Mouse (Mus musculus) midbrain, embryonic 16.5 days (tissue): ENCODE data around the gene C1rb. TPM values are rescaled to one million over a fixed set of nuclear protein-coding genes. Genes with fewer than 3 reads are reported as not detected.

Experiments used
- ATAC-seq: fragments of 200-750 bp; cut with Nextera tagmentation; 2 replicates; pipeline ENCODE4 v1.8.0; 2017; ENCODE audit warnings: moderate TSS enrichment
- H3K27ac ChIP-seq: fragments of 300-500 bp; sonication (generic); 2 replicates; pipeline ENCODE4 v1.5.1; 2014; ENCODE audit warnings: mild to moderate bottlenecking, low read length, mixed read lengths
- H3K27me3 ChIP-seq: fragments of 300-500 bp; sonication (generic); 2 replicates; pipeline ENCODE4 v1.6.1; 2014; ENCODE audit warnings: low read depth, low read length, mixed read lengths; ENCODE audit not compliant: control insufficient read depth, insufficient read depth
- H3K36me3 ChIP-seq: fragments of 300-500 bp; sonication (generic); 2 replicates; pipeline ENCODE4 v1.6.1; 2014; ENCODE audit warnings: mild to moderate bottlenecking, low read length, moderate library complexity, mixed read lengths; ENCODE audit not compliant: control insufficient read depth, insufficient read depth
- H3K4me1 ChIP-seq: fragments of 300-500 bp; sonication (generic); 2 replicates; pipeline ENCODE4 v1.6.1; 2014; ENCODE audit warnings: mild to moderate bottlenecking, low read length, mixed read lengths; ENCODE audit not compliant: control insufficient read depth, insufficient read depth
- H3K4me2 ChIP-seq: fragments of 300-500 bp; sonication (generic); 2 replicates; pipeline ENCODE4 v1.6.1; 2014; ENCODE audit warnings: mild to moderate bottlenecking, low read length, mixed read lengths
- H3K4me3 ChIP-seq: fragments of 300-500 bp; sonication (generic); 2 replicates; pipeline ENCODE4 v1.5.1; 2014; ENCODE audit warnings: low read depth, mild to moderate bottlenecking, low read length, moderate library complexity, mixed read lengths
- H3K9ac ChIP-seq: fragments of 300-500 bp; sonication (generic); 2 replicates; pipeline ENCODE4 v1.6.1; 2014; ENCODE audit warnings: low read depth, low read length, mixed read lengths
- H3K9me3 ChIP-seq: fragments of 300-500 bp; sonication (generic); replicated peaks from 2 replicates; pipeline ENCODE4 v1.6.1; 2014; ENCODE audit warnings: mild to moderate bottlenecking, low read length, mixed read lengths; ENCODE audit not compliant: control insufficient read depth, poor library complexity, severe bottlenecking
- WGBS: fragments of 180-500 bp; shearing (Covaris S2); extraction: QIAGEN DNeasy Blood & Tissue Kit; methylation state at CpG from one replicate; pipeline ENCODE4 v1.1.7; 2014; 5-methylcytosine and 5-hydroxymethylcytosine counted together
- polyA plus RNA-seq: library from polyadenylated mRNA; unstranded; fragments of >200 nt; fragmentation: Nextera tagmentation; extraction: Ambion mirVana; gene quantifications from 2 replicates; pipeline ENCODE4 v1.2.1, GENCODE M21; 2015

The C1rb gene
- polyA plus RNA-seq, 1 experiment from 2014 or later = not detected

DNA sequence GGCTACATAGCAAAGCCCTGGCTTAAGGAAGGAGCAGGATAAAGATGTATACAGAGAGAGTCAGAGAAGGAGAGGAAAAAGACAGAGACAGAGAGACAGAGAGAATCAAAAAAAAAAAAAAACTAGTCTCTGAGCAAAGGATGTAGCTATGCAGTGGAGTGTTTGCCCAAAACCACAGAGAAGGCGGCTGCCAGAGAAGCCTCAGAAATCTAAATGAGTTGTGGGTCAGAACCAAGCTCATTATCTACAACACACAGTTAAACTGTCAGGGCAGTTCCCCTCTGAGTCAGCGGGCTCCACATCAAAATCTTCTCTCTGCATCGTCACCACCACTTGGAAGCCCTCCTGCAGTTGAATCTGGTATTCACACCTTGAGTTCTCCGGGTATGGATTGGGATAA, 60.7 kb downstream of the C1rb start:
- Histone ChIP-seq H3K27me3 (no peaks in the 10 kb centered on the region), H3K9ac (no peak overlapping the region), H3K4me1 (no peaks in the 10 kb centered on the region), H3K9me3 (no peaks in the 10 kb centered on the region), H3K27ac (no peak overlapping the region), H3K36me3 (no peaks in the 10 kb centered on the region), H3K4me2 (no peak overlapping the region), H3K4me3 (no peak overlapping the region)
- no peak for ATAC-seq
- WGBS = 89% methylated on average over 4 of the region's 4 CpGs

Other genes starting within 250 kb of the C1rb start
- gene Pex5, start 155.2 kb upstream of the C1rb start, polyA plus RNA-seq = 75.5 and 77.7 TPM in 2 replicates
- gene Clstn3, start 105.5 kb upstream of the C1rb start, polyA plus RNA-seq = 151 and 183 TPM in 2 replicates
- gene C1rl, start 77.2 kb upstream of the C1rb start, polyA plus RNA-seq = 0.29 and 0.36 TPM in 2 replicates
- 0.31 and 0.36 TPM in 2 replicates for gene C1ra, start 57.9 kb upstream of the C1rb start, polyA plus RNA-seq
- gene C1s1, start 27.9 kb upstream of the C1rb start, polyA plus RNA-seq = 0.73 and 0.89 TPM in 2 replicates
- 0.21 and 0.26 TPM in 2 replicates for gene C1s2, start 65.8 kb downstream of the C1rb start, polyA plus RNA-seq
- 40.5 and 43.8 TPM in 2 replicates for gene Lpcat3, start 92.7 kb downstream of the C1rb start, polyA plus RNA-seq
- gene Emg1, start 141.9 kb downstream of the C1rb start, polyA plus RNA-seq = 95.3 and 101 TPM in 2 replicates
- 240 and 245 TPM in 2 replicates for gene Phb2, start 142.0 kb downstream of the C1rb start, polyA plus RNA-seq
- 2.4 and 4.0 TPM in 2 replicates for gene Ptpn6, start 168.4 kb downstream of the C1rb start, polyA plus RNA-seq
- gene Grcc10, start 171.1 kb downstream of the C1rb start, polyA plus RNA-seq = 665 and 679 TPM in 2 replicates
- gene Gm45234, start 185.7 kb downstream of the C1rb start, polyA plus RNA-seq = not detected in 2 replicates
- gene Atn1, start 186.2 kb downstream of the C1rb start, polyA plus RNA-seq = 28.9 and 29.3 TPM in 2 replicates
- 94.4 and 138 TPM in 2 replicates for gene Eno2, start 199.4 kb downstream of the C1rb start, polyA plus RNA-seq
- 5.7 and 6.3 TPM in 2 replicates for gene Lrrc23, start 209.4 kb downstream of the C1rb start, polyA plus RNA-seq
- 9.6 and 10.1 TPM in 2 replicates for gene Spsb2, start 238.4 kb downstream of the C1rb start, polyA plus RNA-seq
- 415 and 461 TPM in 2 replicates for gene Tpi1, start 244.0 kb downstream of the C1rb start, polyA plus RNA-seq